Mouse (Mus musculus): Measurements from ENCODE around the gene Stk35.

DNA sequence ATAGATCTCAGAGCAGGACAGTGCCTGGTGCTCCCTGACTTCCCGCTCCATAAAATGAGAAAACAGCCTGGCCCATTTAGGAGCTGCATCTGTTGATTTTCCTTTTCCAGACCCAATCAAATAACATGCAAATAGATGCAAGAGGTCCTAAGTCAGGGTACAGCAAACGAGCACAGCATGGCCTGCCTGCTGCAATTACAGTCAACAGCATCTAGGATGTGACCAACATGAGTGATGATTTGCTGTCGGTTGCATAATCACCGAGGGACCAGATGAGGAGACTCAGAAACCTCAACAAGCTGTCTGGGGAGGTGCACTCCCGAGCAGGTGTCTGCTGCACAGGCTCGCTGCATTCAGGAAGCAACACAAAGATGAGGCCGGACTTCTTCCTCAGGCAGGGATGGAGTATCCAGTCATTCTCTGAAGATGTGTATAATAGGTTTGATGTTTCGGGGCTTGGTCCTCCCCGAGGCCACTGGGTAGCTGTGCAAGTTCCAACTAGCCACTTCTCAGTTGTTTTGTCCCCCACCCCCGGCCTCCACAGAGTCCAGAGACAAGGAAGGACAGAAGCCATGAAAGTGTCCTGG is 74.3 kb downstream of the Stk35 start:
- no peak for TF ChIP-seq CTCF (conservative IDR thresholded peaks at IDR 0.05; ENCODE audit: insufficient read depth, insufficient read length, low read depth, low read length)
- no peak for TF ChIP-seq POLR2A (IDR thresholded peaks at IDR 0.05; ENCODE audit: low read depth, low read length)

Measured in kidney, adult 2 months (tissue).